Mouse (Mus musculus) forebrain, embryonic 13.5 days (tissue): ENCODE results near the gene H2al1o. TPM values are rescaled to one million over a fixed set of nuclear protein-coding genes. Genes with fewer than 3 reads are reported as not detected.
"Not testable (repeated sequence)": the region's sequence is repeated elsewhere in the genome, so short reads cannot be mapped to it uniquely, and the experiment has no call there.

Experiments used
- ATAC-seq: fragments of 200-750 bp; cut with Nextera tagmentation; 2 replicates; pipeline ENCODE4 v1.8.0; 2017
- H3K27ac ChIP-seq: fragments of 300-500 bp; sonication (generic); 2 replicates; pipeline ENCODE4 v1.5.1; 2015; ENCODE audit warnings: inconsistent platforms, mild to moderate bottlenecking, moderate library complexity
- H3K27me3 ChIP-seq: fragments of 300-500 bp; sonication (generic); 2 replicates; pipeline ENCODE4 v1.6.1; 2015; ENCODE audit warnings: mild to moderate bottlenecking, inconsistent platforms
- H3K36me3 ChIP-seq: fragments of 300-500 bp; sonication (generic); 2 replicates; pipeline ENCODE4 v1.6.1; 2015; ENCODE audit warnings: mild to moderate bottlenecking, inconsistent platforms; ENCODE audit not compliant: poor library complexity, severe bottlenecking
- H3K4me1 ChIP-seq: fragments of 300-500 bp; sonication (generic); 2 replicates; pipeline ENCODE4 v1.6.1; 2015; ENCODE audit warnings: inconsistent platforms
- H3K4me2 ChIP-seq: fragments of 300-500 bp; sonication (generic); 2 replicates; pipeline ENCODE4 v1.6.1; 2015; ENCODE audit warnings: inconsistent platforms, mild to moderate bottlenecking, moderate library complexity
- H3K4me3 ChIP-seq: fragments of 300-500 bp; sonication (generic); 2 replicates; pipeline ENCODE4 v1.5.1; 2015; ENCODE audit warnings: mild to moderate bottlenecking, inconsistent platforms
- H3K9ac ChIP-seq: fragments of 300-500 bp; sonication (generic); 2 replicates; pipeline ENCODE4 v1.6.1; 2015; ENCODE audit warnings: mild to moderate bottlenecking, inconsistent platforms
- H3K9me3 ChIP-seq: fragments of 300-500 bp; sonication (generic); replicated peaks from 2 replicates; pipeline ENCODE4 v1.6.1; 2016; ENCODE audit warnings: inconsistent platforms
- WGBS: fragments of 180-500 bp; shearing (Covaris S2); methylation state at CpG from one replicate; pipeline ENCODE4 v1.1.7; 2015; 5-methylcytosine and 5-hydroxymethylcytosine counted together
- polyA plus RNA-seq: library from polyadenylated mRNA; unstranded; fragments of >200 nt; fragmentation: Nextera tagmentation; extraction: Ambion mirVana; gene quantifications from 2 replicates; pipeline ENCODE4 v1.2.1, GENCODE M21; 2015

The H2al1o gene
- polyA plus RNA-seq: not detected in 2 replicates

DNA sequence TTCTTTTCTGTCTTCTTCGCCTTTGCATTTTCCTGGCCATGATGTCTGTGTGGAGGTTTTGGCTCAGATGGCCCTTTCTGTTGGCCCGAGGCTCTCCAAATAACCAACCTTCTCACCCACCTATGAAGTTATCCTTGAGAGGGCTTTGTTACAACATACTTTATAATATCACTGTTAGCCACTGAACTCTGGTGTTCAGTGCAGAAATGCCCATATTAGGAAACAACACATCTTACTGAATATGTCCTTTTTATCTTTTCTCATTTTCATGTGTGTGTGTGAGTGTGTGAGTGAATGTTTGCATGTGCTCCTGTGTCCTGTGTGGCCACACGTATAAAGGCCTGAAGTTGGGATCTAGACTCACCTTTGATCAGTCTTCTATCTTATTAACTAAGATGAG, at the start of gene H2al1o:
Gene H2al1o, minus strand, starts transcription at position 101 of the 400 bp plus-strand sequence.
- ATAC-seq, H3K4me3 ChIP-seq, H3K9ac ChIP-seq, H3K9me3 ChIP-seq, H3K36me3 ChIP-seq, H3K27me3 ChIP-seq, H3K4me2 ChIP-seq, H3K27ac ChIP-seq, H3K4me1 ChIP-seq: not testable (repeated sequence)
- 81% methylated on average over 3 of the region's 3 CpGs for WGBS

DNA sequence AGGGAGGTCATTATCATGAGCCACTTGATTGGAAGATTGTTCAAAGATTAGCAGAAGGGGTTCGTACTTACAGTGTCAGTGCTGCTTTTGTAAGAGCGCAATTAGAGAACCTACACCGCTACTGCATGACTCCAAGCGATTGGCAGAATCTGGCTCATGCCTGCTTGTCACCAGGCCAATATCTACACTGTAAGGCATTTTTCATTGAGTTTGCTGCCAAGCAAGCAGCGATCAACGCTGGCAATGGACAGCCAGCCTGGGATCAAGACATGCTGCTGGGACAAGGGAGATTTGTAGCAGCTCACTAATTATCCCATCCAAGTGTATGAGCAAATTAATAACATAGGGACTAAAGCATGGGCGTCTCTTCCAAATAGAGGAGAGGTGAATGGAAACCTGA, 25.8 kb upstream of the H2al1o start:
- H3K27me3 ChIP-seq, H3K4me2 ChIP-seq, H3K27ac ChIP-seq, H3K36me3 ChIP-seq, H3K9me3 ChIP-seq, H3K4me3 ChIP-seq, ATAC-seq, H3K4me1 ChIP-seq, H3K9ac ChIP-seq: not testable (repeated sequence)
- WGBS: 85% methylated on average over 7 of the region's 7 CpGs

DNA sequence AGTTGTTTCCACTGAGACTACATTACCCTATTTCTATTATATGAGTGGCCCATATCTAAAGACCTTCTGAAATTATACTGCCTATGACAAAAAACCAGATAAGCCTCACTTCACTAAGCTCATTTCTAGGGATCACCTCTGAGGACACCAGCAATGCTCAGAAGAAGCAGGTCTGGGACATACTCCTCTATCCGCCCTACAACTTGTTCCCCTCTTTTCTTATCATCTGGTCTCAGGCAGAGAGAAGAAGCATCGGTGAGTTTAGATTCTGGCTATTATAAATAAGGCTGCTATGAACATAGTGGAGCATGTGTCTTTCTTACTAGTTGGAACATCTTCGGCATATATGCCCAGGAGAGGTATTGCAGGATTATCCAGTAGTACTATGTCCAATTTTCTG, 35.3 kb downstream of the H2al1o start:
- Histone ChIP-seq H3K36me3 (no peaks in the 10 kb centered on the region), H3K4me3 (no peak overlapping the region), H3K27me3 (no peaks in the 10 kb centered on the region), H3K27ac (no peak overlapping the region), H3K9ac (no peak overlapping the region), H3K9me3 (no peaks in the 10 kb centered on the region), H3K4me2 (no peak overlapping the region), H3K4me1 (no peaks in the 10 kb centered on the region)
- ATAC-seq: no peak
- WGBS: 90% methylated on average over 3 of the region's 3 CpGs

Other genes with a start within 250 kb of the H2al1o start
- not detected in 2 replicates for gene H2al1k, start 221.8 kb downstream of the H2al1o start, polyA plus RNA-seq
- gene Cybb, start 84.6 kb downstream of the H2al1o start, polyA plus RNA-seq: 0.27 and 0.63 TPM in 2 replicates
- gene Dynlt3, start 90.6 kb upstream of the H2al1o start, polyA plus RNA-seq: 28.3 and 31.0 TPM in 2 replicates